Mouse (Mus musculus): ENCODE results near the gene Cyp3a41b.
"Not testable (repeated sequence)": the region's sequence is repeated elsewhere in the genome, so short reads cannot be mapped to it uniquely, and the experiment has no call there.

Cyp3a41b gene

DNA sequence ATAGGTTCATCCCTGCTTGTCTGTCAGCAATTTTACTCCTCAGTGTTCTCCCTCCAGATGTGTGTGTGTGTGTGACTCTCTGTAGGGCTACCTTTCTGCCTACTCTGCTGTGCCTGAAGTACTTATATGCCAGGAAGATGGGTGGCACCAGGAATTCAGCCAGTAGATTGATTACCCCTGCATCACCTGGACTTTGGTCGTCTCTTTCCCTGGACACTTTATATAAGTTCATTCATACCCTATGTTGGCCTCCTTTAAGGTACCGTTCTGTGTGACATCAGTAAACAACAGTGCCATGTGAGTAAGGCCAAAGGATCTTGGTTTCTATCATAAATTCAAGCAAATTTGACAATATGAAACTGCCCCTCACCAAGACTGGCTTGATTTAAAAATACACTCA is at the start of gene Cyp3a41b:
TSS of gene Cyp3a41b (minus strand) at position 101 of the 400 bp plus-strand sequence.
- in situ Hi-C loops (cut with MboI, MseI) = loop anchor here (10.0 to 25.0 kb wide), 2 partner anchors 60 to 778 kb away; no protein-coding TSS in a partner anchor

GRCm38 (mm10) chr5:145632286-145632685 is 47.8 kb upstream of the Cyp3a41b start:
- in situ Hi-C loops (cut with MboI, MseI) = not testable (repeated sequence)

DNA sequence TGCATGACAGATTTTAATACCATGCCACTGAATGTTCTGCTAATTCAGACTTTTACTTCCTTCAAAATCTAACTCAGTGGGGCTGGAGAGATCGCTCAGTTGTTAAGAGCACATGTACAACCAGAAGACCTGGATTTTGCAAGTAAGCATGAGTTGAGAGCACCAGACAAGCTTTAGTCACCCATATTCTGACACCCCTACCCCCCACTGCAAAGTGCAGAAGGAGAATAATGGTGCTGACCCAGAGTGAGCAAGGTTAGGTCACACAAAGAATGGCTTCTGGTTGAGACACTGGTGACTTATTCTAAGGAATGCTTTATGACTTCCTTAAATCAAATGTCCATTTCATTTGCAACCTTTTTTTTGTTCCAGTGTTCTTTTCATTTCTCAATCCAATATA is 20.4 kb upstream of the Cyp3a41b start:
- in situ Hi-C loops (cut with MboI, MseI) = not testable (repeated sequence)

GRCm38 (mm10) chr5:145597851-145598250 is 13.3 kb upstream of the Cyp3a41b start:
- in situ Hi-C loops (cut with MboI, MseI) = loop anchor here (25.0 kb wide), 1 partner anchor 764 kb away; no protein-coding TSS in a partner anchor

GRCm38 (mm10) chr5:145577321-145577720 is 7.2 kb downstream of the Cyp3a41b start:
- in situ Hi-C loops (cut with MboI, MseI) = loop anchor here (5.0 to 25.0 kb wide), 2 partner anchors 135 to 785 kb away; no protein-coding TSS in a partner anchor

DNA sequence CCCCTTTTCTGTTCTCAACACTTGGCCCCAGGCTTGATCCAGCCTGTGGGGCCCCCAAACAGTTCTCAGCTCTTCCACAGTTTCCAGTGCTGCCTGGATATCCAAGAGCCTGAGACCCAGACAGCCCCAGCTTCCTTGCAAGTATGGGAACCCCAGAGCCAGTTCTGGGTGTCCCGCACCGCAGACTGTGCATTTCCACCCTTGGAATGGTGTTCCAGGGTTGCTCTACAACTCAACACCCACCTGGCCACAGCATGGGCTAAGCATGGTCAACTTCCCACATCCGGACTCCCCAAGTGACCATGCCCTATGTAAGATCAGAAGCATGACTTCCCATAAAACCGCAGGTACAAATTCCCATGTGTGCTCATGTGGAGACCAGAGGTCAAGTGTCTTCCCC is 8.9 kb downstream of the Cyp3a41b start:
- in situ Hi-C loops (cut with MboI, MseI) = loop anchor here (5.0 to 25.0 kb wide), 2 partner anchors 137 to 787 kb away; no protein-coding TSS in a partner anchor

DNA sequence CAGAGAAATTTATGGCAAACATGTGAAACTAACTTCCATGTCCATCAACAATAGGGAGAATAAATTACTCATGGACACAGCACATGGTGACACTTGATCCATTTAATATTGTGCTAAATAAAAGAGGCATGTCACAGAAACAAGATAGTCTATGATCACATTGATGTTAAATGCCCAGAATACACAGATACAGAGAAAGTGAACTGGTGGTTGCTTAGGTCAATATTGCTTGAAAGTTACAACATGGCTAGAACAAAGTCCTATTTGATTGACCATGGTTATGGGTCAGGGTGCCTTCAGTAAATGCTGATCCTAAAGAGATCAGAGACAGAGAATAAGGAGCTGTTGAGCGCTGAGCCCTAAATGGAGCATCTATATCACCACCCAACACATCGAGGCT is 12.6 kb downstream of the Cyp3a41b start:
- in situ Hi-C loops (cut with MboI, MseI) = not testable (repeated sequence)
